Mouse (Mus musculus): ENCODE data around the gene Olfr115. TPM values are rescaled to one million over a fixed set of nuclear protein-coding genes. Genes with fewer than 3 reads are reported as not detected.

The Olfr115 gene
- not detected for total RNA-seq (2021)
- long read RNA-seq, experiment 1 = 0 reads
- long read RNA-seq, experiment 2 = 0 reads

- no peak for DNase-seq (ENCODE audit: low spot score in 2 of 2)
Observed at GRCm38 (mm10) chr17:37627009-37627408, at the start of gene Olfr115, which contains the start of gene Olfr116. Gene Olfr115, minus strand, starts transcription at chr17:37627109. Gene Olfr116, minus strand, starts transcription at chr17:37627199.

DNA sequence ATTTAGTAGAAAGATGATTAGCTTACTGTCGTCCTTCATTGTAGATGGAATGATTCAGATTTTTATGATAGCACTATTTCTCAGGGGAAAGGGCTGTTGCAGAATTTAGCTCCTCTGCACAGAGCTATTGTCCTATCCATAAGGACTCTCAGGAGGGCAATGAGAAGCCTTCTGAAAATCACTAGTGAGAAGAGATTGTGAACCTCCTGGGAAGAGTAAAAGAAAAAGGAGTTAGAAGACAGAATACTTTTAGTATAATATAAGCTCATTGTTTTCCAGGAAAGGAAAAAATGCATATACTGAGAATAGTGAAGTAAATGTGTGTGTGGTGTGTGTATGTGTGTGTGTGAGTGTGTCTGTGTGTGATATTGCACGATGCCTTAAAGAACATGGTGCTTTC is 39.8 kb upstream of the Olfr115 start, which contains the start of gene Olfr118:
Olfr118 (plus strand) TSS at position 301 of the 400 bp plus-strand sequence.
- DNase-seq (ENCODE audit: low spot score in 2 of 2) = no peak

GRCm38 (mm10) chr17:37663682-37664081 is 36.8 kb upstream of the Olfr115 start, which contains the start of gene Olfr117:
Gene Olfr117, minus strand, starts transcription at chr17:37663782.
- no peak for DNase-seq (ENCODE audit: low spot score in 2 of 2)

GRCm38 (mm10) chr17:37592643-37593042 is 34.3 kb downstream of the Olfr115 start, which contains the start of gene Olfr114:
Gene Olfr114, minus strand, starts transcription at chr17:37592743.
- DNase-seq (ENCODE audit: low spot score in 2 of 2) = no peak

GRCm38 (mm10) chr17:37577563-37577962 is 49.3 kb downstream of the Olfr115 start, which contains the start of gene Olfr113:
Gene Olfr113, minus strand, starts transcription at chr17:37577663.
- DNase-seq (ENCODE audit: low spot score in 2 of 2) = no peak

DNA sequence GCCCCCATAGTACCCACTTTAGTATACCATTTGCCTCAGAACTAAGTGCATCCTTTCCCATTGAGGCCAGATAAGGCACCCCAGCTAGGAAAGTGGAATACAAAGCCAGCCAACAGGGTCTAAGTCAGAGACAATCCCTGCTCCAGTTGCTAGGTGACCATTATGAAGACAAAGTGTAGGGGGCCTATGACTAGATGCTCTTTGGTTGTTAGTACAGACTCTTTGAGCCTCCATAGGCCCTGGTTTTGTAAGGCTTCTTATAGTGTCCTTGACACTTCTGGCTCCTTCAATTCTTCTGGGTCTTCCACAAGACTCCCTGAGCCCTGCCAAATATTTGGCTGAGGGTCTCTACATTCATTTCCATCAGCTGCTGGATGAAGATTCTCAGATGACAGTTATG is 57.6 kb downstream of the Olfr115 start, which contains the start of gene Olfr112:
Olfr112 (minus strand) TSS at position 101 of the 400 bp plus-strand sequence.
- DNase-seq (ENCODE audit: low spot score in 2 of 2) = no peak

Other genes with a start within 250 kb of the Olfr115 start
- gene Olfr105-ps, start 248.1 kb downstream of the Olfr115 start, total RNA-seq (2021) = not detected
- gene Olfr106-ps, start 236.7 kb downstream of the Olfr115 start, total RNA-seq (2021) = not detected
- not detected for gene Olfr107, start 227.9 kb downstream of the Olfr115 start, total RNA-seq (2021)
- not detected for gene Olfr108, start 181.6 kb downstream of the Olfr115 start, total RNA-seq (2021)
- not detected for gene Olfr109, start 168.2 kb downstream of the Olfr115 start, total RNA-seq (2021)
- 1 to 10 TPM; 1.6 to 9.0 TPM for gene H2-M2, start 143.6 kb downstream of the Olfr115 start, total RNA-seq (2021)
- gene Olfr110, start 134.6 kb downstream of the Olfr115 start, total RNA-seq (2021) = not detected
- under 1 TPM; 0.30 to 0.58 TPM for gene Olfr111, start 119.1 kb downstream of the Olfr115 start, total RNA-seq (2021)
- gene Olfr112, start 57.7 kb downstream of the Olfr115 start, total RNA-seq (2021) = not detected
- gene Olfr113, start 49.4 kb downstream of the Olfr115 start, total RNA-seq (2021) = not detected
- not detected for gene Olfr114, start 34.4 kb downstream of the Olfr115 start, total RNA-seq (2021)
- not detected for gene Olfr116, start 90 bp upstream of the Olfr115 start, total RNA-seq (2021)
- gene Olfr117, start 36.7 kb upstream of the Olfr115 start, total RNA-seq (2021) = not detected
- not detected for gene Olfr118, start 39.9 kb upstream of the Olfr115 start, total RNA-seq (2021)
- not detected for gene Olfr119, start 69.5 kb upstream of the Olfr115 start, total RNA-seq (2021)
- not detected for gene Olfr120, start 94.7 kb upstream of the Olfr115 start, total RNA-seq (2021)
- not detected for gene Olfr121, start 121.7 kb upstream of the Olfr115 start, total RNA-seq (2021)
- gene Olfr122, start 141.5 kb upstream of the Olfr115 start, total RNA-seq (2021) = not detected
- not detected for gene Olfr123, start 166.4 kb upstream of the Olfr115 start, total RNA-seq (2021)
- gene Olfr124, start 172.8 kb upstream of the Olfr115 start, total RNA-seq (2021) = not detected
- not detected for gene Olfr125, start 205.8 kb upstream of the Olfr115 start, total RNA-seq (2021)
- gene Olfr126, start 220.4 kb upstream of the Olfr115 start, total RNA-seq (2021) = not detected

Data from adrenal gland, adult 18-20 months (tissue).